Mouse (Mus musculus) retina, postnatal 7 days (tissue): ENCODE data around the gene Hoxb1.

Experiments used
- DNase-seq: peaks from one replicate; pipeline ENCODE4 v3.0.0-alpha.2; 2012; ENCODE audit warnings: low read depth, low spot score

The Hoxb1 gene

DNA sequence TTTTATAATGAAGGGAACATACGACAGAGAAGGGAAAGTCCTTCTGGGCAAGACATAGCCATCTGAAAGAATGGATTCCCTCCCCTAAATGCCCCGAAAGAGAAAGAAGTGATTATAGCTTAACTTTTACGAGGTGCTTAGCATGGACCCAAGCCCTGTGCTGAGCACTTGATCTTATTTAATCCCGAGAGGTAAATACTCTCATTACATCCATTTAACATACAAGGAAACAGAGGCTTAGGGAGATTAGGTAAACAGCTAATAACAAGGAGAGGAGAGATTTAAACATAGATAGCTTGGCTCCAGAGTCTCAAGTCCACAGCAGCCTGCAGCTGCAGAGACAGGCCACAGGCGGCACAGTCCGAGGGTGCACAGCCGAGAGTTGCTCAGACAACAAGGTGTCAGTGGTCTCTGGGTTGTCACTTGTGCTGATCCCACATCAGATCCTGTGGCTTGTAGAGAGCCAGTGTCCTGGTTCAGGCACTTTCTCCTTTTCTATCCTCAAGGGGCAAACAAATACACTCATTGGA lies 32.3 kb downstream of the Hoxb1 start:
- DNase-seq: peak; percentile 36

DNA sequence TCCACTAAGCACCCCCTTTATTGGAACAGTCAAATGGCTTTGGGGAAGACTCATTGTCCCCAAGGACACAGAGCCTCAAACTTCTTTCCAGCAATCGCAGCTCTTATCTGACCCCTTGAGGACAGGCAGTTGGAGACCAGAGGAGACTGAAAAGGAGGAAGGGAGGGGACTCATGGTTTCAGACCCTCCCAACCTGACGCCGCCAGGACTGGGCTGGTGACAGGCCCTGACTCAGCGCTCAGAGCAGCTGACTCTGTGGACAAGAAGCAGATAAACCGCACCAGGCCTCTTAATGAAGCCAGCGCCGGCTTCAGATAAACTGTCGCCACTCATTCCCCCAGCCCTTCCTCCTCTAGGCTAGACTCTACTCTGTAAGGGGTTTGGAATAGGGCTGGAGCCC lies 34.4 kb downstream of the Hoxb1 start:
- no peak for DNase-seq

DNA sequence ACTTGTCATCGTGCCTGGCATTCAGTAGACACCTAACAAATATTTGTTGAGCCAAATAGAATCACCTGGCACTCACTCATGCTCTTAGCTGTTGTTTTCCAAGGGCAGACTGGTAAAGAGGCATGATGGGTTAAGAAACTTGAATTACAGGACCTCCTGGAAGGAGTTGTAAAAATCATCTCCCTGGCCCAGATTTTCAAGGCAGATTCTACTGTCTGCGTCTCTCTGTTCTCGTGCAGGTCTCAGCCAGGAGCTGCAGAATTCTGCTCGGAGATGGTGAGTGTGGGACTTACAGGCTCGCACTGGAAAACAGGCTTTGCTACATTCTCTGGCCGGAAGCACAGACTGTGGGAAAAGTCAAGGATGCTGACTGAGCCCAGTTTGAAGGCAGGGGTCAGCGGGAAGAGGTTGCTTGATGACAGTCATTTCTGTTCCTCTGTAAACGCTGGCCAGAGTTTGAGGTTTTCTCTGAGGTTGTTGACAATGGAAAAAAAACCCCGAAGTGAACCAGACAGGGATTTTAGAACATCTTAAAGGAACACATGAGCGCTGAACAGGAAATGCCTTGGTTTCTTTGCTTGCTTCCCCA lies 38.6 kb downstream of the Hoxb1 start:
- DNase-seq: no peak

DNA sequence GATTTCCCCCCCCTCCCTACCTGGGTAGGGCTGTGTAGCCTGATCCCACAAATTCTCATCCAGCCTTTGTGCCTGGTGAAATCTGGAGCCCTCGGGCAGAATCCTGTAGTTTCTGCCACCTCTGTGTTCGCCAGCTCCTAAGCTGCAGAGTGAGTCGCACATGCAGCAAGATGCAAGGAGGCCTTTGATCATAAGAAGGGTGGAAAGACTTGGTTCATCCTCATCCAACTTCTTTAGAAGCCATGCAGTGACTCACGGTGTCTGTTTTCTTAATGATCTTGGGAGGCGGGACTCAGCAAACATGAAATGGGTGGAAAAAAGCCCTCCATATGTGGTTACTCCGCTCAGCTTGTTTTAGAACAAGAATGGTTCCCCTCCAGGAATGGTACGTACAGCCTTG lies 39.3 kb downstream of the Hoxb1 start:
- DNase-seq: no peak

DNA sequence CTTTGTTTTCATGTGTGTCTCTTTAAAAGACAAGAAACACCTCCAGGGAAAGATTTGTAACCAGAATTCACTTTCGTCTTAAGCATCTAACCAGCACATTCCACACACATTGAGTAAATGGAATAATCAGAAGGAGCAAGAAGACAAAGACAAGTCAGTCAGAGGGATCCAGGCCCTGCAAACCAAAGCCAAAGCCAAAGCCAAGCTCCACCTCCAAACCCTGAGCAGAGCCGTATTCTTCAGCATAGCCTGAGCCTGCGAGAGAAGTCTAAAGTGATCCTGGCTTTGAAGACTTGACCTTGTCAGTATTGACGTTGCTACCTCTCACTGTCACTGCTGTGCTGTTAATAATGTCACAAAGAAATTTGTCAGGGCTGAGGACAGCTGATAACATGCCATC lies 40.0 kb downstream of the Hoxb1 start:
- DNase-seq: no peak

DNA sequence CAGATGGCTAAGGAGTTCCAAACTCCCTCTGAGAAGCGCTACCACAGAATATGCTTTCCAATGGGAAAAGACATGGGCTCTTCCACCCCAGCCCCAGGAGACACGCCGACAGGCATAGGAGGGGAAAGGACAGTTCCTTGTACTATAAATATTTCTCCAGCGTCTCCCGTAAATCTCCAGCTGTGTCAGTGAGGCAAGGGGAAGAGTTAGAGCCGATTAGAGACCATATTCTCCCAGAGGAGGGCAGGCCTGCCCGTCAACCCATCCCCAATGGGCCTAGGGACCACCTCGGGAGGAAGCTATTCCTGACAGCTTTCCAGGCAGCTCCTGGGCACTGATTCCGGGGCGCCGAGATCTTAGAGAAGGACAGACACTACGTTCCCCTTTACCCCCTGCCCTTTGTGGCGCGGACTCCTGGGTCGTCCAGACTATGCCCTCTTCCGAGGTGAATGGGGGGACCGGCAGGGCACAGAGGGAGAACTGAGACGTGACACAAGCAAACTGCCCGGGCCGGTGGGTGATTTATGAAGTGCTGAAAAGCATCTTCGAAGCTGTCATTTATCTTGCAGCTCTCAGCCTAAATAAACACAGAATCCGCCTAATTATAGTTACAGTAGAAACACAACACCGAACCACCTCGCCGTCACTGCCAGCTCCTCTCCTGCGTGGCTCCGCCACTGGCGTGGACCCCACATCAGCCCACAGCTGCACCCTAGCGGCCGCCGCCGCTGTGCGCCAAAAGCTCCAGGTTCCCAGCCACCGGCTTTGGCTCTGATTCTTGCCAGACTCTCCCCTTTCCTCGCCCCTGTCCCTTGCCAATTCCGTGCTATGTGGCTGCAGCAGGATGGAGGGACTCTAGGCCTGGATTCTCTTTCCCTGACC lies 41.9 kb downstream of the Hoxb1 start:
- peak; percentile 11 for DNase-seq

DNA sequence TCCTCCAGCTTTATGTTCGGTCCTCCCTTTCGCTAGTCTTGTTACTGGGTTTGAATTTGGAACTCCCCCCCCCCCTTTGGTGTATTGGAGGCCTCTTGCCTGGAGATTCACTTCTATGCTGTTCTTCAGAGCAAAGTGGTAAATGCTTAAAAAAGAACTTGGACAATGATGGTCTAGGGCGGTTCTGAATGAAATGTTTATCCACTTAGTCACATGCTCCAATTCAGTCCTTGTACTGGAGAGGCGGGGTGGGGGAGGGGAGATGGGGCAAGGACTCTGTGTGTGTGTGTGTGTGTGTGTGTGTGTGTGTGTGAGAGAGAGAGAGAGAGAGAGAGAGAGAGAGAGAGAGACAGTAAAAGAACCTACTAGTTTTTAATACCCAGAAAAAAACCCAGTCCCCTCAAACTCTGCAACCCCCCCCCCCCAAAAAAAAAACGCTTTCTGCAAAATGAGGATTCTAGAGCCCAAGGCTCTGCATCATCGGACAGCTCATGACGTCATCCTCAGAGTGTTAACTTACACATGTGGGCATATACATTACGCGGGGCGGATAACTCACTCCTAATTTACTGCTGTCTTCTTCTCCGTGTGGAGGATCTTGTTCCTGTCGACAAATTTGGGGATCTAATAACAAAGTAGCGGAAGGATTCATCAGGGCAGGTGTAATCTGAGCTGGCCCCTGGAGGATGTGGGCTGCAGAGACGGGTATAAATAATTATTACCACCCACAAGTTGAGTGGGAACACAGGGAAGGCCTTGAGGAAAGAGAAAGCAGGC lies 42.9 kb downstream of the Hoxb1 start:
- no peak for DNase-seq

DNA sequence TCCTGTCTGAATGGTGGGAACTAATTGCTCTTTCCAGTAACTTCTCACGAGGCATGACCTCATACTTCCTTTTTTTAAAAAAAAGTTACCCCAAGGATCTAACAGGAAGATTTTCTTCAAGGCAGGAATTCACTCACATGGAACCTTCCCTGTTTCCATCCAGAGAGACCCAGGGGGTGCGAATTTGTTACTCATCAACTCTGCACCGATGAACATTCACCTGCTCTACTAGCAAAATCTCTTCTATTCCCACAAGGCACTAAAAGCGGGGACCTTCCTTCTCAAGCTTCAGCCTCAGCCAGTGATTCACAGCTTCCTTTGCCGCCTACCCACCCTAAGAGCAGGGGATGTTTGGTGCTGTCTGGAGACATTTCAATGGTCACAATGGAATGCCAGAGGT lies 45.5 kb downstream of the Hoxb1 start:
- no peak for DNase-seq

DNA sequence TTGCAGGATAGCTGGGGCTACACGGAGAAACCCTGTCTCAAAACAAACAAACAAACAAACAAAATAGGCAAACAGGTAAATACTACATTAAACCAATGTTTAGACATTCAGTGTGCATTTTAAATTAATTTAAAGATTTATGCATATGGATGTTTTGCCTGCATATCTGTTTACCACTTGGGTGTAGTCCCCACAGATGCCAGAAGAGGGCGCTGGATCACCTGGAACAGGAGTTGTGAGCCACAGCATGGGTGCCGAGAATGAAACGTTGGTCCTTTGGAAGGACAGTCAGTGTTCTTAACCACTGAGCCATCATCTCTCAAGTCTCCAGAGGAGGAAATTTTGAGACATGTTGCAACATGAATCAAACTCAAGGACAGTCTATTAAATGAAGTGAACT lies 46.4 kb downstream of the Hoxb1 start:
- DNase-seq: no peak

DNA sequence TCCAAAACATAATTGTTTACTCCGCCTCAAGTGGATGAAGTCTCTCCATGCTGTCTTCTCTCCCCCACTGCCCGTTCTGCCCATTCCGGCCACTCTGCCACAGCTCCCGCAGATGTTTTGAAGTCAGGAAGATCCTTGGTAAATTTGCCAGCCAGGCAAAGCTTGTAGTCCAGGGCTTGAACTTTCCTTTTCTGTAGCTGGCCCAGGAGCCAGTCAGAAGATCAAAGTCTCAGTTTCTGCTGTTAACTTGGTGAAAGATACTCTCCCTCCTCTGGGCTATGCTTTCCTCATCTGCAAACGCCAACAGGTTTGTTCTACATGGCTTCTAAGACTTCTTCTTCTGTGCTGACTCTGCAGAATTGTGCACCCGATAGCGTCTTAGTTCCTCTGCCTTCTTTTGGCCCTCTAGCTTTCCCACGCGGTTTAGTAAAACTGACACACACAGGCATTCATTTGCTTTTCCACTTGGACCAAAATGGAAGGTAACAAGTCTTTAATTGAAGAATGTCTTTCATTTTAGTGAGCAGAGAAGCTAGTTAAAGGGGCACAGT lies 47.5 kb downstream of the Hoxb1 start:
- DNase-seq: no peak

DNA sequence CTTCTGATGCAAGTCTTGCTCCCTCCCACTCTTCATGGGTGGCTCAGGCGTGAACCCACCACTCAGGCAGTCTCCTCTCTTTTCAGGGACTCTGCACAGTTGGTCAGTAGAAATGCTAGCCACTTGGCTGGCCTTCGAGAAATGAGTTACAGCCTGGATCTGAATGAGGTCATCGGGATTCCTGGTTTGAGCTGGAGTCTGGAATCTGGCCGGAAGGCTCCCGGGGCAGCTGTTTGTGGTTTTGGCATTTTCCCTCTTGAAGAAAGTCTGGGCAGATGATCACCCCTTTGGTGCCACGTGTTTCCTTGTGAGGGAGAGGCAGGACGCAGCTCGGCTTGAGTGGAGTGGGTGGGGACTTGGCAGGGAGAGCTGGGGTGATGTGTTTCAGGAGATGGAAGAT lies 48.0 kb downstream of the Hoxb1 start:
- DNase-seq: no peak

DNA sequence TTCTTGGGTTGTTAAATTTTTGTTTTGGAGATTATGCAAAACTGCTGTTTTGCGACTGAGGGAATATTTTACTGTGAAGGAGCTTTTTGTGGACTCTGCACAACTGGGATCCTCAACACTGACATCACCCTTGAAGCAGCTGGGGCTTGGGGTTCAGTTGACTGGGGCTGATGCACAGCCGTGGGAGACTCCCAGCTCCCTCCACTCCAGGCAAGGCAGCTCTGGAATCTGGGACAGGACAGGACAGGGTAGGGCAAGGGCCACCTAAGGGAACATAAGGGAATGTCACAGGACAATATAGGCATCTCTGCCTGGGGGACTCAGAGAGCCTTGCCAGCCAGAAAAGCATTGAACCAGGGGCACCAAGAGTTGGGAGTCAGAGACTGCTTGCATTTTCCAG lies 48.5 kb downstream of the Hoxb1 start:
- DNase-seq: no peak
